Mouse (Mus musculus): ENCODE results near the gene 1700011M02Rik. TPM values are rescaled to one million over a fixed set of nuclear protein-coding genes. Genes with fewer than 3 reads are reported as not detected.
"Not testable (repeated sequence)": the region's sequence is repeated elsewhere in the genome, so short reads cannot be mapped to it uniquely, and the experiment has no call there.

Gene 1700011M02Rik
- polyA plus RNA-seq, 1 experiment, result not detected

- H3K4me3 ChIP-seq (ENCODE audit: control insufficient read depth, insufficient read depth, low read length), result no peak overlapping the region
- H3K4me1 ChIP-seq (replicated peaks; ENCODE audit: control insufficient read depth, insufficient read depth, low read length), result no peaks in the 10 kb centered on the region
- 72% methylated on average over 8 of the region's 8 CpGs for WGBS
- H3K36me3 ChIP-seq (ENCODE audit: control insufficient read depth, insufficient read depth, low read length), result no peaks in the 10 kb centered on the region
- H3K27ac ChIP-seq (ENCODE audit: control insufficient read depth, insufficient read depth, low read length), result no peak overlapping the region
- TF ChIP-seq POLR2A (IDR thresholded peaks at IDR 0.05; ENCODE audit: control insufficient read depth, extremely low read depth, insufficient read depth, low read length, poor library complexity), result no peak
- no peak for DNase-seq
- no peaks in the 10 kb centered on the region for H3K27me3 ChIP-seq (ENCODE audit: control insufficient read depth, insufficient read depth, low read length)
These were observed 25.7 kb downstream of the 1700011M02Rik start for GRCm38 (mm10) chrX:102934395-102934764.

DNA sequence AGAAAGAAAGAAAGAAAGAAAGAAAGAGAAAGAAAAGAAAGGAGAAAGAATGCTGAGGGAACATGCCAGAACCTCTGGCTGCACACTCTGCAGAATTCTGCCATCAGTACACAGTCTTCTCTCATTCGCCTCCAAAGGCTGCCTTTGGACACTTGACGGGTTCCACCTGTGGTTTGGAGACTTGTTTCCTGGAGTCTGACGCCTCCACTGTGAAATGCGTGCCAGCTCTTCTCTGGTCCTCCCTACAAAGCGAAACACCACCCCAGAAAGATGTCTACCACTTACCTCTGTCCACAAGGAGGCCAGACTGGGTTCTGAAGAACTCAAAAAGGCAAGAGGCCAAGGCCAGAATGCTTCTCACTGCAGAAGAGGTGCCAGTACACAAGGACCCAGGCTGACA is 28.0 kb downstream of the 1700011M02Rik start:
- 60% methylated on average over 5 of the region's 5 CpGs for WGBS
- Histone ChIP-seq H3K27ac (ENCODE audit: control insufficient read depth, insufficient read depth, low read length) (no peak overlapping the region), H3K4me3 (ENCODE audit: control insufficient read depth, insufficient read depth, low read length) (no peak overlapping the region), H3K4me1 (replicated peaks; ENCODE audit: control insufficient read depth, insufficient read depth, low read length) (no peaks in the 10 kb centered on the region), H3K36me3 (ENCODE audit: control insufficient read depth, insufficient read depth, low read length) (no peaks in the 10 kb centered on the region), H3K27me3 (ENCODE audit: control insufficient read depth, insufficient read depth, low read length) (no peaks in the 10 kb centered on the region)
- TF ChIP-seq POLR2A (IDR thresholded peaks at IDR 0.05; ENCODE audit: control insufficient read depth, extremely low read depth, insufficient read depth, low read length, poor library complexity) (no peak), CTCF (IDR thresholded peaks at IDR 0.05; ENCODE audit: borderline replicate concordance, control insufficient read depth, extremely low read depth, insufficient read depth, low read length, poor library complexity) (no peak)
- DNase-seq, result no peak

- not testable (repeated sequence) for H3K27ac ChIP-seq (ENCODE audit: control insufficient read depth, insufficient read depth, low read length); H3K4me3 ChIP-seq (ENCODE audit: control insufficient read depth, insufficient read depth, low read length); H3K36me3 ChIP-seq (ENCODE audit: control insufficient read depth, insufficient read depth, low read length); H3K27me3 ChIP-seq (ENCODE audit: control insufficient read depth, insufficient read depth, low read length); DNase-seq; H3K4me1 ChIP-seq (replicated peaks; ENCODE audit: control insufficient read depth, insufficient read depth, low read length)
- 91% methylated on average over 11 of the region's 11 CpGs for WGBS
These were observed 41.4 kb downstream of the 1700011M02Rik start for GRCm38 (mm10) chrX:102950136-102950535.

GRCm38 (mm10) chrX:102958917-102959316 is 50.2 kb downstream of the 1700011M02Rik start:
- H3K4me3 ChIP-seq (ENCODE audit: control insufficient read depth, insufficient read depth, low read length), result no peak overlapping the region
- no peaks in the 10 kb centered on the region for H3K4me1 ChIP-seq (replicated peaks; ENCODE audit: control insufficient read depth, insufficient read depth, low read length)
- no peak overlapping the region for H3K27ac ChIP-seq (ENCODE audit: control insufficient read depth, insufficient read depth, low read length)
- no peaks in the 10 kb centered on the region for H3K27me3 ChIP-seq (ENCODE audit: control insufficient read depth, insufficient read depth, low read length)
- TF ChIP-seq CTCF (IDR thresholded peaks at IDR 0.05; ENCODE audit: borderline replicate concordance, control insufficient read depth, extremely low read depth, insufficient read depth, low read length, poor library complexity), result no peak
- TF ChIP-seq POLR2A (IDR thresholded peaks at IDR 0.05; ENCODE audit: control insufficient read depth, extremely low read depth, insufficient read depth, low read length, poor library complexity), result no peak
- H3K36me3 ChIP-seq (ENCODE audit: control insufficient read depth, insufficient read depth, low read length), result no peaks in the 10 kb centered on the region
- WGBS, result 38% methylated on average over 4 of the region's 4 CpGs
- no peak for DNase-seq

Other genes with a start within 250 kb of the 1700011M02Rik start
- not detected in 2 replicates for gene Gm3880, start 221.9 kb upstream of the 1700011M02Rik start, polyA plus RNA-seq (2012; rRNA removed)
- not detected in 2 replicates for gene Gm9112, start 201.3 kb upstream of the 1700011M02Rik start, polyA plus RNA-seq (2012; rRNA removed)
- not detected in 2 replicates for gene Dmrtc1b, start 201.0 kb upstream of the 1700011M02Rik start, polyA plus RNA-seq (2012; rRNA removed)
- not detected in 2 replicates for gene Dmrtc1c1, start 105.9 kb upstream of the 1700011M02Rik start, polyA plus RNA-seq (2012; rRNA removed)
- not detected in 2 replicates for gene Dmrtc1c2, start 54.3 kb upstream of the 1700011M02Rik start, polyA plus RNA-seq (2012; rRNA removed)
- 0.09 TPM in 1 of 2 replicates, not detected in the other for gene 1700031F05Rik, start 40.9 kb upstream of the 1700011M02Rik start, polyA plus RNA-seq (2012; rRNA removed)
- gene Dmrtc1a, start 218 bp upstream of the 1700011M02Rik start, polyA plus RNA-seq (2012; rRNA removed), result 0.40 and 0.73 TPM in 2 replicates
- 0.80 TPM in 1 of 2 replicates, not detected in the other for gene 1700018G05Rik, start 19.5 kb downstream of the 1700011M02Rik start, polyA plus RNA-seq (2012; rRNA removed)